Mouse (Mus musculus): Measurements from ENCODE around the gene Ptpro. TPM values are rescaled to one million over a fixed set of nuclear protein-coding genes. Genes with fewer than 3 reads are reported as not detected.
A peak's percentile ranks its signal among the peaks of the same experiment; 100 is the strongest.

Gene Ptpro
- polyA plus RNA-seq, 1 experiment from 2014 or later: 16.0 TPM

- H3K9ac ChIP-seq (ENCODE audit: low read depth, low read length): no peak overlapping the region
- H3K4me3 ChIP-seq (ENCODE audit: low read depth, low read length): no peak overlapping the region
- no peak overlapping the region for H3K27ac ChIP-seq (ENCODE audit: low read depth, low read length)
- no peak for DNase-seq (ENCODE audit: low spot score)
- H3K36me3 ChIP-seq (ENCODE audit: control insufficient read depth, insufficient read depth, low read length): no peaks in the 10 kb centered on the region
- H3K9me3 ChIP-seq (ENCODE audit: control insufficient read depth, low read length): no peaks in the 10 kb centered on the region
- WGBS: 83% methylated on average over 4 of the region's 4 CpGs
- H3K4me2 ChIP-seq (replicated peaks; ENCODE audit: low read depth, low read length): no peak overlapping the region
- H3K4me1 ChIP-seq (replicated peaks; ENCODE audit: control insufficient read depth, insufficient read depth, low read length): no peaks in the 10 kb centered on the region
- H3K27me3 ChIP-seq (ENCODE audit: control insufficient read depth, insufficient read depth, low read length): no peaks in the 10 kb centered on the region
- ATAC-seq (ENCODE audit: low FRiP score): no peak
These were observed 87.0 kb downstream of the Ptpro start for GRCm38 (mm10) chr6:137339071-137339470.

DNA sequence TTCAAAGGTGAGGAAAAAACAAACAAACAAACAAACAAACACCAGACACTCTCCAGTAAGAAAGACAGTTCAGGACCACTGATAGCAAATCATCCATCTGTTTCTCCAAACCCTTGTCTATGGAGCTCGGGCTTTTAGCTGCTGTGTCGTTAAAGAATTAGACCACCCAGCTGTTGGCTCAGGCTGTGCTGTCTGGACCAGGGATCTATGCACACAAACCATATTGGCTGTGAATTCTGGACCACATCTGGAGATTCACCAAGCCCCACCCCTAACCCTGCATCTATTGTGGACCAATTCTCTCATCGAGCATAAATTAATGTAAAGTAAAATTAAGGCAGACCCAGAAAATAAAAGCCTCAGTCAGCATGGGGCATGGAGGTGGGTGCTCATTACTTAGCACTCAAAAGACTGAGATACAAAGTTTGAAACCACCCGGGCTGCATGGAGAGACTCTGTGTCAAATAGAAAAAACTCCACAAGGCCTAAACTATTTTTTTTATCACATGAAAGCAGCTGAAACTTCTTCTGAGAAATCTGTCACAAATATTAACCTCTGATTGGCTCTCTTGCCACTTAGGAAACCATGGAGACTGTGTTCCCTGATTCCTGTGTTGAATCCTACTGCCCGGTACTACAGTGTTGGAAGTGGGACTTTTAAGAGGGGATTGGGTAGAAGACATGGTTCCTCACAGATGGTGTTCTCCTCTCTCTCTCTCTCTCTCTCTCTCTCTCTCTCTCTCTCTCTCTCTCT lies 91.7 kb downstream of the Ptpro start:
- H3K4me1 ChIP-seq (replicated peaks; ENCODE audit: control insufficient read depth, insufficient read depth, low read length): no peaks in the 10 kb centered on the region
- ATAC-seq (ENCODE audit: low FRiP score) (no peak), DNase-seq (ENCODE audit: low spot score) (no peak)
- H3K4me3 ChIP-seq (ENCODE audit: low read depth, low read length): no peak overlapping the region
- H3K27ac ChIP-seq (ENCODE audit: low read depth, low read length): no peak overlapping the region
- 67% methylated on average over 5 of the region's 5 CpGs for WGBS
- no peak overlapping the region for H3K9ac ChIP-seq (ENCODE audit: low read depth, low read length)
- no peaks in the 10 kb centered on the region for H3K9me3 ChIP-seq (ENCODE audit: control insufficient read depth, low read length)
- H3K4me2 ChIP-seq (replicated peaks; ENCODE audit: low read depth, low read length): no peak overlapping the region
- no peaks in the 10 kb centered on the region for H3K36me3 ChIP-seq (ENCODE audit: control insufficient read depth, insufficient read depth, low read length)
- H3K27me3 ChIP-seq (ENCODE audit: control insufficient read depth, insufficient read depth, low read length): no peaks in the 10 kb centered on the region

- ATAC-seq (ENCODE audit: low FRiP score) (no peak), DNase-seq (ENCODE audit: low spot score) (no peak)
- Histone ChIP-seq H3K4me2 (replicated peaks; ENCODE audit: low read depth, low read length) (no peak overlapping the region), H3K4me3 (ENCODE audit: low read depth, low read length) (no peak overlapping the region), H3K9ac (ENCODE audit: low read depth, low read length) (no peak overlapping the region), H3K9me3 (ENCODE audit: control insufficient read depth, low read length) (no peaks in the 10 kb centered on the region), H3K27me3 (ENCODE audit: control insufficient read depth, insufficient read depth, low read length) (no peaks in the 10 kb centered on the region), H3K27ac (ENCODE audit: low read depth, low read length) (no peak overlapping the region), H3K36me3 (ENCODE audit: control insufficient read depth, insufficient read depth, low read length) (no peaks in the 10 kb centered on the region), H3K4me1 (replicated peaks; ENCODE audit: control insufficient read depth, insufficient read depth, low read length) (no peaks in the 10 kb centered on the region)
- 91% methylated on average over 7 of the region's 7 CpGs for WGBS
These were observed 108.0 kb downstream of the Ptpro start for GRCm38 (mm10) chr6:137360166-137360565.

DNA sequence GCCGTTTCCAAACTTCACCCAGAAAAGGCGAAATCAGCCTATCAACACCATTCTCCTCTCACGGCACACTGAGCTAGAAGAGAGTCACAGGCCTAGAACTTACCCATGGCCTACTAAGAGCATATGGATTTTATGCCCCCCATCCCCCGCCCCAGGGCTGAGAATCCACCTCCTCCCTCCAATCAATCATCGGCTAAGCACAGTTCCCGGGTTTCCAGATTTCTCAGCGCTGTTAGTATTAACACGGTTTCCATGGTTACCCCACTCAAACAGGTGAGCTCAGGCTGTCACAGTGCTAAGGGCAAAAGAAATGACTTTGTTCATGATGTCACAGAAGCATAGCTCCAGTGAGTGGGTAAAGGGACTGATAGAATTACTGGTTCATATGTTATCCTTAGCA lies 110.1 kb downstream of the Ptpro start:
- Histone ChIP-seq H3K36me3 (ENCODE audit: control insufficient read depth, insufficient read depth, low read length) (no peaks in the 10 kb centered on the region), H3K27me3 (ENCODE audit: control insufficient read depth, insufficient read depth, low read length) (no peaks in the 10 kb centered on the region), H3K4me1 (replicated peaks; ENCODE audit: control insufficient read depth, insufficient read depth, low read length) (no peaks in the 10 kb centered on the region), H3K27ac (ENCODE audit: low read depth, low read length) (no peak overlapping the region), H3K4me2 (replicated peaks; ENCODE audit: low read depth, low read length) (no peak overlapping the region), H3K4me3 (ENCODE audit: low read depth, low read length) (no peak overlapping the region), H3K9ac (ENCODE audit: low read depth, low read length) (no peak overlapping the region), H3K9me3 (ENCODE audit: control insufficient read depth, low read length) (no peaks in the 10 kb centered on the region)
- ATAC-seq (ENCODE audit: low FRiP score) (no peak), DNase-seq (ENCODE audit: low spot score) (peak; percentile 36)
- WGBS: 63% methylated on average over 8 of the region's 8 CpGs

DNA sequence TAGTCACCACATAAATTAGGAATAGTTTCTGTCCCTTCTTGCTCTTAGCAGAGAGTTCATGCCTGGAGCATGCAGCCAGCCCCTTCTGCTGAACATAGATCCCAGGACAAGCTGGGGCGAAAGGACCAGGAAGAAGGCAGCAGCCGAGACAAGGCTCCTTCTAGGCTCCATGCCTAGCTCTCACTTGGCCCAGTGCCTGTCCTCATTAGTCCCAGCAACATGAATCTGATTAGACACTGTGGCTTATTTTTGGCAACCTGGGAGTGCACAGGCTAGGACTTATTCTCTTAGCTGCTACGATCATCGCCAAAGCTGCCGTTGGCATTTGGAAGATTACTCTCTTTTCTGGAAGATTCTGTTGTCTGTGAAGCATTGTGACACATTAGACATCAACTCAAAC lies 112.6 kb downstream of the Ptpro start:
- Histone ChIP-seq H3K36me3 (ENCODE audit: control insufficient read depth, insufficient read depth, low read length) (no peaks in the 10 kb centered on the region), H3K4me3 (ENCODE audit: low read depth, low read length) (no peak overlapping the region), H3K9ac (ENCODE audit: low read depth, low read length) (no peak overlapping the region), H3K27me3 (ENCODE audit: control insufficient read depth, insufficient read depth, low read length) (no peaks in the 10 kb centered on the region), H3K9me3 (ENCODE audit: control insufficient read depth, low read length) (no peaks in the 10 kb centered on the region), H3K27ac (ENCODE audit: low read depth, low read length) (no peak overlapping the region), H3K4me1 (replicated peaks; ENCODE audit: control insufficient read depth, insufficient read depth, low read length) (no peaks in the 10 kb centered on the region), H3K4me2 (replicated peaks; ENCODE audit: low read depth, low read length) (no peak overlapping the region)
- WGBS: 81% methylated on average over 5 of the region's 5 CpGs
- no peak for DNase-seq (ENCODE audit: low spot score)
- ATAC-seq (ENCODE audit: low FRiP score): no peak

GRCm38 (mm10) chr6:137365637-137366036 lies 113.5 kb downstream of the Ptpro start:
- DNase-seq (ENCODE audit: low spot score) (no peak), ATAC-seq (ENCODE audit: low FRiP score) (no peak)
- H3K9me3 ChIP-seq (ENCODE audit: control insufficient read depth, low read length): no peaks in the 10 kb centered on the region

GRCm38 (mm10) chr6:137370745-137371144 lies 118.6 kb downstream of the Ptpro start:
- H3K4me3 ChIP-seq (ENCODE audit: low read depth, low read length): no peak overlapping the region
- H3K36me3 ChIP-seq (ENCODE audit: control insufficient read depth, insufficient read depth, low read length): no peaks in the 10 kb centered on the region
- WGBS: 71% methylated on average over 8 of the region's 8 CpGs
- H3K27ac ChIP-seq (ENCODE audit: low read depth, low read length): no peak overlapping the region
- no peak for ATAC-seq (ENCODE audit: low FRiP score)
- no peak for DNase-seq (ENCODE audit: low spot score)
- H3K4me2 ChIP-seq (replicated peaks; ENCODE audit: low read depth, low read length): no peak overlapping the region
- no peaks in the 10 kb centered on the region for H3K27me3 ChIP-seq (ENCODE audit: control insufficient read depth, insufficient read depth, low read length)
- H3K4me1 ChIP-seq (replicated peaks; ENCODE audit: control insufficient read depth, insufficient read depth, low read length): no peaks in the 10 kb centered on the region
- H3K9me3 ChIP-seq (ENCODE audit: control insufficient read depth, low read length): no peaks in the 10 kb centered on the region
- no peak overlapping the region for H3K9ac ChIP-seq (ENCODE audit: low read depth, low read length)

More at GRCm38 (mm10) chr6:137365637-137366036, 113.5 kb downstream of the Ptpro start:
- Histone ChIP-seq H3K27me3 (ENCODE audit: control insufficient read depth, insufficient read depth, low read length) (no peaks in the 10 kb centered on the region), H3K27ac (ENCODE audit: low read depth, low read length) (no peak overlapping the region), H3K36me3 (ENCODE audit: control insufficient read depth, insufficient read depth, low read length) (no peaks in the 10 kb centered on the region), H3K4me2 (replicated peaks; ENCODE audit: low read depth, low read length) (no peak overlapping the region), H3K9ac (ENCODE audit: low read depth, low read length) (no peak overlapping the region), H3K4me3 (ENCODE audit: low read depth, low read length) (no peak overlapping the region), H3K4me1 (replicated peaks; ENCODE audit: control insufficient read depth, insufficient read depth, low read length) (no peaks in the 10 kb centered on the region)
- 84% methylated on average over 2 of the region's 2 CpGs for WGBS

DNA sequence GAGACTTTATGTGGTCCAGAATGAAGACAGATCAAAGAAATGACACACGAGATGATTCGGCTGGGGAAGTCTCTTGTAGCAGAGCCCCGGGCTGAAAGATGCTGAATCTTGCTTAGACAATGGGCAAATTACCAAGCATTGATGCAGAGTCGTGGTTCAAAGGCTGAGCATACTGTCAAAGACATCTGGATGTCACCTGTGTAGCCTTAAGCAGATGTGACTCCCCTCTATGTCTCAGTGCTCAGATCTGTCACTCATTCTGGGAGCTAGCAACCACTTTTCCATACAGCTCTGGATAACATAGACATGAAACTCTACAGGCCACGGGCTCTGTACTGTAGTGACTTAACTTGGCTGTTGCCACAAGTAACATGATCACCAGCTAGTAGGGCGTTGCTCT lies 119.3 kb downstream of the Ptpro start:
- ATAC-seq (ENCODE audit: low FRiP score) (no peak), DNase-seq (ENCODE audit: low spot score) (no peak)
- 72% methylated on average over 6 of the region's 6 CpGs for WGBS
- Histone ChIP-seq H3K4me2 (replicated peaks; ENCODE audit: low read depth, low read length) (no peak overlapping the region), H3K36me3 (ENCODE audit: control insufficient read depth, insufficient read depth, low read length) (no peaks in the 10 kb centered on the region), H3K9me3 (ENCODE audit: control insufficient read depth, low read length) (no peaks in the 10 kb centered on the region), H3K4me3 (ENCODE audit: low read depth, low read length) (no peak overlapping the region), H3K9ac (ENCODE audit: low read depth, low read length) (no peak overlapping the region), H3K4me1 (replicated peaks; ENCODE audit: control insufficient read depth, insufficient read depth, low read length) (no peaks in the 10 kb centered on the region), H3K27me3 (ENCODE audit: control insufficient read depth, insufficient read depth, low read length) (no peaks in the 10 kb centered on the region), H3K27ac (ENCODE audit: low read depth, low read length) (no peak overlapping the region)

- Histone ChIP-seq H3K9ac (ENCODE audit: low read depth, low read length) (no peak overlapping the region), H3K4me1 (replicated peaks; ENCODE audit: control insufficient read depth, insufficient read depth, low read length) (no peaks in the 10 kb centered on the region), H3K4me2 (replicated peaks; ENCODE audit: low read depth, low read length) (no peak overlapping the region), H3K4me3 (ENCODE audit: low read depth, low read length) (no peak overlapping the region), H3K36me3 (ENCODE audit: control insufficient read depth, insufficient read depth, low read length) (no peaks in the 10 kb centered on the region), H3K9me3 (ENCODE audit: control insufficient read depth, low read length) (no peaks in the 10 kb centered on the region), H3K27me3 (ENCODE audit: control insufficient read depth, insufficient read depth, low read length) (no peaks in the 10 kb centered on the region), H3K27ac (ENCODE audit: low read depth, low read length) (no peak overlapping the region)
- no peak for DNase-seq (ENCODE audit: low spot score)
- 90% methylated on average over 6 of the region's 6 CpGs for WGBS
- no peak for ATAC-seq (ENCODE audit: low FRiP score)
These were observed 121.8 kb downstream of the Ptpro start for GRCm38 (mm10) chr6:137373920-137374319.

All from hindbrain, embryonic 11.5 days (tissue).